Mouse (Mus musculus) NIH3T3 (cell line): Measurements from ENCODE around the gene Prkcb.

Source experiments
- DNase-seq: peaks from one replicate; pipeline ENCODE4 v3.0.0-alpha.2; 2012; ENCODE audit warnings: low read depth

Gene Prkcb

DNA sequence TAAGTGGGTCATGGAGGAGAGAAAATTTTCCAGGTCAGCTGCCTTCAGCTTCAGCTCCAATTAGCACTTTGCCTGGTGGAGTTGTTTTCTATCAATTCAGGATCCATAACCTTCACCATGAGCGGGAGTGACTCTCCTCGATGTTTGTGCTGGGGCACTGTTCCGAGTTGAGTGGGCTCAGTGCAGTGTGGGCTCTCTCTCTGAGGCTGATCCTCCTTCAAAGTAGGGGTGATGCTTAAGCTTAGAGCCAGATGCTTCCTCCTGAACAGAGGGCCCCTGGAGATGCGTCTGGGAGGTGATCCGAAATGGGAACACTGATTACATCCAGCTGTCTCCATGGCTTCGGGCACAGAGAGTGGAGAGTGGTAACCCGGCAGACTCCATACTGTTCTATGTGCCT, 308.8 kb downstream of the Prkcb start:
- no peak for DNase-seq

DNA sequence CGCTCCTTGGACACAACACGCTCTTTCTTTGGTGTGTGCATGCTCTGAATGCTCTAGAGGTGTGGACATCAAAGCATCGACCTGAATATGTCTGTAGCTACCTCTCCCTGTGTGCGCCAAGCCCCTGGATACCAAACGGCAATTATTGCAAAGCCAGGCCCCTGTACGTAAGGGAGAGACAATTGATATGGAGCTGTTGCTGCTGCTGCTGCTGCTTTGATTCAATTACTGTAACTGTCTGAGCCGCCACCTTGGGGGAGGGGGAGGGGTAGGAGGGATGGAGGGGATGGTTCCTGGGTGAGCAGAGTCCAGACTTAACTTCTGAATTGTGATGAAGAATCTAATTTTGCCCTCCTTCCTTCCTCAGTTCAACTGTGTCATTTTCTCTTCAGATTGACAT, 312.3 kb downstream of the Prkcb start:
- no peak for DNase-seq

DNA sequence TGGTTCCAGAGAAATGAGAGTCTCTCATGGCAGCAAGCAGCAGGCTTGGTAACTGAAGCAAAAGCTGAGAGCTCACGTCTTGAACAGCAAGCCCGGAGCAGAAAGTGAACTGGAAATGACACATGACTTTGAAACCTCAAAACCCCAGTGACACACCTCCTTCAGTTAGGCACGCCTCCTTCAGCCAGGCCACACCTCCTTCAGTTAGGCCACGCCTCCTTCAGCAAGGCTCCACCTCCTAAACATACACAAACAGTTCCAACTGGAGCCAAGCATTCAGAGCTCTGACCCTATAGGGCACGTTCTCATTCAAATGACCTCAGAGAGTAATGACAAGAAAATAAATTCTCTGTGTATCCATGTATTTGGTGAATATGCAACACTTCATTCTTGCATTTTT, 316.5 kb downstream of the Prkcb start:
- no peak for DNase-seq

DNA sequence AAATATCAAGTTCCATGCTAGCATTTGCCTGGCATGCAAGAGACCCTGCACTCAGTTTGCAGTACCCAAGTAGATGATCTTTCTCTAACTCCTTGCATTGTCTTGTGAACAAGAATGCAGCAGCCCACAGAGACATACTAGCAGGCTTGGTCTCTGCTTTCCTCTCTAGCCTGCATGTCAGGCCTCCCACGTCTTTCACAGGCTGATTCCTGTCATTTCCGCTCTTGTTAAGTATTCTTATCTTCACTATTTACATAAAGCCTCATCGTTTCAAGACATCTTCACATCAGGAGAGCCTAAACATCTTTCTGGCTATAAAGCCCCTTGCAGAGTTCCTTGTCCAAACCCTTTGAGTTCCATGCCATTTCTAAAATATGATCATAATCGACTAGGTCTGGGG, 320.9 kb downstream of the Prkcb start:
- DNase-seq, result no peak

DNA sequence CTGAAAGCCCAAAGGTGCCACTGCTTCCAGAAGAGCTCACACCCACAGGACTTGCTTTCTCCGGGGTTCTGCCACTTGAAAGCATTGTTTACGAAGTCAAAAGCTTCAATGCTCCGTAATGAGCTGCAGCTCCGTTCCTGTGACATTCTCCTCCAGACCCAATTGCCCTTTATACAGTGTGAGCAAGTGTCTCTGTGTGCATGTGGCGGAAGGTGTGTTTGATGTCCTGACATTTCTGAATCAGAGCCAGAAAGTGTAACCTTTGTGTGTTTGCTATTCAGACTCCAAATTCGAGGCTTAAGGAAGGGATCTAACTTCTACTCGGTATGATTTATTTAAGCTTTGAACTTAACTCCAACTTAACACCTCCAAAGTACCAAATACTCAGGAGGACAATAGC, 321.6 kb downstream of the Prkcb start:
- DNase-seq, result no peak

GRCm38 (mm10) chr7:122613876-122614275, 325.3 kb downstream of the Prkcb start:
- no peak for DNase-seq

- no peak for DNase-seq
Measured at GRCm38 (mm10) chr7:122622125-122622774, 333.7 kb downstream of the Prkcb start.

- no peak for DNase-seq
Measured at GRCm38 (mm10) chr7:122623753-122624152, 335.2 kb downstream of the Prkcb start.

GRCm38 (mm10) chr7:122628050-122628449, 339.5 kb downstream of the Prkcb start:
- no peak for DNase-seq

DNA sequence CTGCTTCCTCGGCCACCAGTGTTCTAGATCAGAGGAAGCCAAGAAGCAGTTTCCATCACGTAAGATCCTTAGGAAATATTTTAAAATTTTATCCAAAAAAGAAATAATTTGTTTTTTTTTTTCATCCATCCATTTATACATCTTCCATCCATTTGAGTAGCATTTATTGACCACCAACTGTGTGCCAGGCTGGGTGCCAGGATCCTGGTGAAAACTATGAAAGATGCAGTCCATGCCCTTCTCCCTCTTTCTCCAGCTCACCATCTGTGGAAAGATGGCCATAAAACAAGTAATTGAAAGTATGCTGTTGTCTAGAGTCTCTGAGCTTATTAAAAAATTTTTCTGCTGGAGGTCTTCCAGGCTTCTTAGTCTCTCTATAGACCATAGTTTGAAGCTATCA, 341.8 kb downstream of the Prkcb start:
- no peak for DNase-seq

DNA sequence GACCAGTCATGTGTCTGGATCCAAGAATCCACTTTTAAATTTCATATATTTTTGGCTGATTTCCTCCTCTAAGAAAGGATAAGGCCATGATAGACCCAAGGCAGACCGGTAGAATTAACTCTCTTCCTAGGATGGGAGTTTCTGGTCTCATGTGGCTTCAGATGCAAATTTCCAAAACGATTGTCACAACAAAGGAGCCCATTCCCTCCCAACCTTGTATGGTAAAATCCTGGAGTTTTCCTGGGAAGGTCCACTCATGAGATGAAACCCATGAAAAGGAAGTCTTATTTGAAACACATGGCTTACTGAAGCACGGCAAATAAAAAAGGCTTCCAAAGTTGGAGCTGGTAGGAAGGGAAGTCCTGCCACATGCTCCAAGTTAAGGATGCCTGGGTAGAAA, 342.6 kb downstream of the Prkcb start:
- DNase-seq, result no peak

DNA sequence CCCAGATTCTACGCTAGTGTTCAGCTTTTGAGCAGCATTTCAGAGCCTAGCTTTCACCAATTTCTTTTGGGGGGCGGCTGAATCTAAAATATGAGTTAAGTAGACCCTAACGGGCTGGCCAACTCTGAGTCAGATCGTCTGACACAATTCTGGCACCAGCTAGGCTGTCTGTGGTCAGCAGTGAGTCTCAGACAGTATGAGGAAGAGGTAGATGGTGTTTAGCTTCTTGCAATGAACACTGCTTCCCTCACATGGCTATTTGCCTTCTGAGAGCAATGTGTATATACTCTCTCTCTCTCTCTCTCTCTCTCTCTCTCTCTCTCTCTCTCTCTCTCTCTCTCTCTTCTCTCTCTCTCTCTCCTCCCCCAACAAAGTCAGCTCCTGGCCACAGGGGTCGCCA, 344.4 kb downstream of the Prkcb start:
- DNase-seq, result peak; percentile 19

DNA sequence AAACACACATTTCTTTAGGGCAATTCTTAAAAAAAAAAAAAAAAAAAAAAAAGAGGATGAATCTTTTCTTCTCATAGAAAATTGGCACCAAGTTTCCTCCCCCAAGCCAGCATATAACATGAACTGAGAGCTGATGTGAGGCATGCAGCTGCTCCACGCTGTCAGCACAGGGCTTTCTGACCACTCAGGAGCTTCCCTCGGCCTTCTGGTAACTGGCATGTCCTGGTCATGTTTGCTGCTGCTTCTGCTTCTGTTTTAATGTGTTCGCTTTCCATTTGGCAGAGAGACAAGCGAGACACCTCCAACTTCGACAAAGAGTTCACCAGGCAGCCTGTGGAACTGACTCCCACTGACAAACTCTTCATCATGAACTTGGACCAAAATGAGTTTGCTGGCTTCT, 344.9 kb downstream of the Prkcb start:
- no peak for DNase-seq

DNA sequence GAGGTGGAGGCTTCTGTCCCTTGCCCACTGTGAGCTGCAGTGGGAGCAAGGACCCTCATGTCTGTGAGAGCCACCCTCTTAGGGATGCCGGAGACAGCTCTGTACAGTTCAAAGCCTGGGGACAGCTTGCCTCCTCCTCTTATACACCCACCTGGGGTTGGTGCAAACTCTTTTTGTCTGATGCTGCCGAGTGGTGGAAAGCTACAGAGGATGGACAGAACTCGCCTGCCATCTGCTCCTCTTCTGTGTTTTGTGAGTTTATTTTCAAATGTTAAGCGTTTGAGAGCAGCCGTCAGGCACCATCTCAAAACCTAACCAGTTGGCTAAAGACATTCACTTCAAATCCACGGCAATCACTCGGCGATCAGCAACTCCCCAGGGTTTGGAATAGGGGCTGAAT, 355.1 kb downstream of the Prkcb start:
- DNase-seq, result no peak

GRCm38 (mm10) chr7:122649306-122649705, 360.8 kb downstream of the Prkcb start:
- no peak for DNase-seq

- DNase-seq, result no peak
Measured at GRCm38 (mm10) chr7:122652523-122652922, 364.0 kb downstream of the Prkcb start.

- DNase-seq, result no peak
Measured at GRCm38 (mm10) chr7:122656671-122657070, 368.1 kb downstream of the Prkcb start.

- no peak for DNase-seq
Measured at GRCm38 (mm10) chr7:122657423-122658126, 369.0 kb downstream of the Prkcb start.

GRCm38 (mm10) chr7:122665311-122666049, 376.9 kb downstream of the Prkcb start:
- DNase-seq, result peak; percentile 2

GRCm38 (mm10) chr7:122667903-122668302, 379.4 kb downstream of the Prkcb start:
- peak; percentile 19 for DNase-seq

DNA sequence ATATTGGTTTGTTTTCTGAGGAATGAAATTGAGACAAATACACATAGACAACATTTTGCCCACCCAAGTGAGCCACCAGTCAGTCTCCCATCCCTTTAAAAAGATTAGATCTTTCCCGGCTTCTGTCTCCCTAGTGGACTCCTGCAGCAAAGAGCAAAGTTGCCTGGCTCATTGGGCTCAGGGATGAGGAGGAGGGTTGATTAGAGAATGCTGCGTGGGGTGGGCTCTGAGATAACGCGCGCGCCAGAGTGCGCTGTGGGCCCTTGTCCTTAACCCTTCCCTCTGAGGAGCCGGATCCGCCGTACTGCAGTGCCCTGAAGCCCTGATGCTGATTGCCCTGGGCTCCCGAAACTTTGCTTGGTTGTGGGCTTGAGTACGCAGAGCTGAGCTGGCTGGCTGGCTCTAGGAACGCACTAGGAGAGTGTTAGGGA, 381.9 kb downstream of the Prkcb start, which contains the start of gene Cacng3:
TSS of gene Cacng3 (plus strand) at position 51 of the 431 bp plus-strand sequence.
- DNase-seq, result no peak

DNA sequence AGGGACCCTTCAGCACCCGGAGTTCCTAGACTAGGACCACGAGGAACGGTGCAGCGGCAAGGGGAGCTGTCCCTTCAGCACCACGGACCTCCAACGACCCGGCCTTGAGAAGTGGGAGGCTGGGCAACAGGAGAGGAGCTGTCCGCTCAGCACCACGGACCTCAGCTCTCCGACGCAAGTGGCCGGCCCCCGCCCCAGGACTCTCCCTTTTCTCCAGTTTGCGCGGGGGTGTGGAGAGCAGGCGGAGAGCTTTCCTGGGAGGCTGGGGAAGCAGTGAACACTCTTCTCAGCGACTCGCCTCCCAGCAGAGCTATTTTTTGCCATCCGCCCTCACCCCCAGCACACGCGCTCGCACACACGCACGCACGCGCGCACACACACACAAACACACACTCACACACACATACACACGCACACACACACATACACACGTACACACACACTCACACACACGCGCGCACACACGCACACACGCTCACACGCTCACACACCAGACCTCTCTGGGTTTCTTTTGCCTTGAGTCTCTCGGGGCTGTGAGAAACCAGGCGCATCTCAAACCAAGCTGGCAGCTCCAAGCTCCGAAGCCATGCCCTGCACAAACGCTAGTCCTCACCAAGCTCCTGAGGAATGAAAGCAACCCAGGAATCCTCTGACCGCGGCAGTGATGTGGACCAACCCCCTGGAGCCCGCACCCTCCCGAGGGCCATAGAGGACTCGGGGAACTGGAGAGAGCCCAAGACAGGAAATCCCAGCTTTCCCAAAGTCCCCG, 382.5 kb downstream of the Prkcb start:
- peak; percentile 80 for DNase-seq
